Mouse (Mus musculus) thymus, adult 2 months (tissue): Measurements from ENCODE around the gene Nat8f6. TPM values are rescaled to one million over a fixed set of nuclear protein-coding genes. Genes with fewer than 3 reads are reported as not detected.
"Not testable (repeated sequence)": the region's sequence is repeated elsewhere in the genome, so short reads cannot be mapped to it uniquely, and the experiment has no call there.

Source experiments
- DNase-seq: peaks from one replicate; pipeline ENCODE4 v3.0.0; 2021
- H3K27ac ChIP-seq: fragments of 200-500 bp; 2 replicates; pipeline ENCODE4 v1.5.1; 2012; ENCODE audit warnings: low read length, control low read depth; ENCODE audit not compliant: control insufficient read depth, insufficient read depth
- H3K27me3 ChIP-seq: fragments of 200-500 bp; 2 replicates; pipeline ENCODE4 v1.6.1; 2012; ENCODE audit warnings: mild to moderate bottlenecking, low read length, moderate library complexity, mixed read lengths; ENCODE audit not compliant: control insufficient read depth, insufficient read depth
- H3K36me3 ChIP-seq: fragments of 200-500 bp; 2 replicates; pipeline ENCODE4 v1.6.1; 2012; ENCODE audit warnings: mild to moderate bottlenecking, low read length, moderate library complexity; ENCODE audit not compliant: control insufficient read depth, insufficient read depth
- H3K4me1 ChIP-seq: fragments of 200-500 bp; replicated peaks from 2 replicates; pipeline ENCODE4 v1.6.1; 2012; ENCODE audit warnings: low read length; ENCODE audit not compliant: control insufficient read depth, insufficient read depth
- H3K4me3 ChIP-seq: fragments of 200-500 bp; 2 replicates; pipeline ENCODE4 v1.5.1; 2012; ENCODE audit warnings: mild to moderate bottlenecking, low read length, control low read depth, moderate library complexity; ENCODE audit not compliant: control insufficient read depth, insufficient read depth
- WGBS: fragments of 180-500 bp; shearing (Covaris S2); methylation state at CpG from one replicate; pipeline ENCODE4 v1.1.7; 2018; 5-methylcytosine and 5-hydroxymethylcytosine counted together
- polyA plus RNA-seq: library from polyadenylated mRNA; depleted of rRNA; stranded (reverse); fragments of >200 nt; gene quantifications from 2 replicates; pipeline ENCODE4 v1.2.3, GENCODE M21; 2012; rRNA removed

Nat8f6 gene
- polyA plus RNA-seq, 1 experiment: 0.34 TPM

- not testable (repeated sequence) for H3K27ac ChIP-seq, H3K36me3 ChIP-seq, H3K4me3 ChIP-seq, H3K27me3 ChIP-seq, H3K4me1 ChIP-seq, DNase-seq
- 68% methylated on average over 5 of the region's 5 CpGs for WGBS
Measured at GRCm38 (mm10) chr6:85803180-85803579, 17.6 kb downstream of the Nat8f6 start.

DNA sequence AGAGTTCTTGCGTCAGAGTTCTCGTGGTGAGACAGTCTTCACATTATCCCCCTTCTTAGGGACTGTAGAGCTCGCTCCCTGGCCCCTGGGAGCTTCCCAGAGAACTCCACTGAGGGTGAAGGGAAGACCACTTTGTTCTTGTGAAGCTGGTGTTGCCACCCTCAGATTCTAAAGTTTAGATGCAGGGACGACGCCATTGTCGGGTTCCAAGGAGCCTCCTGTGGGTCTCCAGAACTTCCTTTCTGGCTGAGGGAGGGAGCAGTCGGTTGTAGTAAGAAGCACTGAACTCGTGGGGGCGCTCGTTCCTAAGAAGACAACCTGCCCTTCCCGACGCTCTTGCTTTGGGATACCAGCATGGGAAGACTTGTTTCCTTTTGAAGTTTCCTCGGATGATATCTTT lies 55.2 kb downstream of the Nat8f6 start, which contains the start of gene Nat8f3:
Nat8f3 (minus strand) TSS at position 223 of the 400 bp plus-strand sequence.
- not testable (repeated sequence) for DNase-seq, H3K36me3 ChIP-seq, H3K27me3 ChIP-seq, H3K27ac ChIP-seq, H3K4me3 ChIP-seq, H3K4me1 ChIP-seq
- WGBS: 62% methylated on average over 13 of the region's 13 CpGs

- not testable (repeated sequence) for DNase-seq, H3K36me3 ChIP-seq
- WGBS: 84% methylated on average over 6 of the region's 6 CpGs
Measured at GRCm38 (mm10) chr6:85763127-85764070, 57.4 kb downstream of the Nat8f6 start.

GRCm38 (mm10) chr6:85762678-85763077 lies 58.1 kb downstream of the Nat8f6 start:
- not testable (repeated sequence) for H3K4me1 ChIP-seq, H3K27ac ChIP-seq, DNase-seq, H3K36me3 ChIP-seq, H3K27me3 ChIP-seq, H3K4me3 ChIP-seq
- 79% methylated on average over 2 of the region's 2 CpGs for WGBS

More at GRCm38 (mm10) chr6:85763127-85764070, 57.4 kb downstream of the Nat8f6 start:
- not testable (repeated sequence) for H3K27ac ChIP-seq, H3K4me1 ChIP-seq, H3K27me3 ChIP-seq, H3K4me3 ChIP-seq

Other genes with a start within 250 kb of the Nat8f6 start
- 2.4 and 2.7 TPM in 2 replicates for gene Alms1, start 233.4 kb downstream of the Nat8f6 start, polyA plus RNA-seq
- 0.27 and 0.55 TPM in 2 replicates for gene Nat8f7, start 107.7 kb downstream of the Nat8f6 start, polyA plus RNA-seq
- gene Nat8f3, start 55.2 kb downstream of the Nat8f6 start, polyA plus RNA-seq: 0.15 TPM in 1 of 2 replicates, not detected in the other
- 0.18 and 0.22 TPM in 2 replicates for gene Nat8f5, start within 50 bp of the Nat8f6 start, polyA plus RNA-seq
- gene Nat8, start 11.1 kb upstream of the Nat8f6 start, polyA plus RNA-seq: 0.33 and 0.35 TPM in 2 replicates
- 0.04 and 0.45 TPM in 2 replicates for gene Nat8f2, start 48.2 kb upstream of the Nat8f6 start, polyA plus RNA-seq
- 2.9 and 4.1 TPM in 2 replicates for gene Nat8f4, start 83.9 kb upstream of the Nat8f6 start, polyA plus RNA-seq
- gene Tprkb, start 90.9 kb upstream of the Nat8f6 start, polyA plus RNA-seq: 16.8 and 20.6 TPM in 2 replicates
- 10.3 and 12.5 TPM in 2 replicates for gene Nat8f1, start 94.7 kb upstream of the Nat8f6 start, polyA plus RNA-seq
- gene Dusp11, start 140.7 kb upstream of the Nat8f6 start, polyA plus RNA-seq: 60.8 and 65.6 TPM in 2 replicates
- gene Figla, start 195.2 kb upstream of the Nat8f6 start, polyA plus RNA-seq: not detected in 2 replicates
- gene Add2, start 207.7 kb upstream of the Nat8f6 start, polyA plus RNA-seq: 0.08 and 0.31 TPM in 2 replicates